20 mouse cellular contexts compared by ENCODE assay signal in genomic region chr14:34371763-34372162, GRCm38 (mm10). TPM values are rescaled to one million over a fixed set of nuclear protein-coding genes. Genes with fewer than 3 reads are reported as not detected.
"Had no signal": no experiment of that assay in that cellular context is flagged by ENCODE, and none has a peak within 500 bp of the region (broad histone marks: within the 10 kb centered on the region; RNA-seq: fewer than 3 reads in every experiment).

No protein-coding gene starts in this region.

- DNase-seq: kidney, adult 9 months; layer of hippocampus, adult 9-11 months; layer of hippocampus, postnatal 36 days; liver; lung, postnatal 14 days; right cerebral cortex, adult 18-20 months; right cerebral cortex, postnatal 25 days; thymus, postnatal 4 days had no signal

- H3K4me2 ChIP-seq: intestine, embryonic 15.5 days; limb, embryonic 12.5 days; lung, embryonic 15.5 days; midbrain, embryonic 12.5 days had no signal

- H3K9ac ChIP-seq: intestine, embryonic 15.5 days; limb, embryonic 12.5 days; lung, embryonic 15.5 days; midbrain, embryonic 12.5 days had no signal

- H3K4me3 ChIP-seq: intestine, embryonic 15.5 days; limb, embryonic 12.5 days; lung, embryonic 15.5 days; megakaryocyte, embryonic 14.5 days; midbrain, embryonic 12.5 days had no signal

- ATAC-seq: intestine, embryonic 15.5 days; midbrain, embryonic 16.5 days had no signal

- H3K27me3 ChIP-seq: intestine, embryonic 15.5 days; limb, embryonic 12.5 days; lung, embryonic 15.5 days; midbrain, embryonic 12.5 days had no signal

- H3K9me3 ChIP-seq: intestine, embryonic 15.5 days; limb, embryonic 12.5 days; lung, embryonic 15.5 days; megakaryocyte, embryonic 14.5 days; midbrain, embryonic 12.5 days had no signal

- H3K4me1 ChIP-seq: megakaryocyte, embryonic 14.5 days; midbrain, embryonic 12.5 days had no signal

- H3K27ac ChIP-seq: intestine, embryonic 15.5 days; kidney, postnatal 0 days; limb, embryonic 12.5 days; lung, embryonic 15.5 days; macrophage; midbrain, embryonic 12.5 days; stomach, postnatal 0 days had no signal

- H3K36me3 ChIP-seq: intestine, embryonic 15.5 days; limb, embryonic 12.5 days; lung, embryonic 15.5 days; midbrain, embryonic 12.5 days had no signal

RNA-seq across cellular contexts. Expression of gene Sncg, which starts 2.8 kb away (rescaled TPM):
- polyA plus RNA-seq: macrophage had no signal

RNA-seq across cellular contexts. Expression of gene Mmrn2, which starts 3.5 kb away (rescaled TPM):
- polyA plus RNA-seq: macrophage had no signal

RNA-seq across cellular contexts. Expression of gene Fam25c, which starts 16.5 kb away (rescaled TPM):
- total RNA-seq: layer of hippocampus, adult 18-20 months; layer of hippocampus, postnatal 36 days; left cerebral cortex, postnatal 36 days had no signal
- polyA plus RNA-seq: intestine, embryonic 15.5 days; limb, embryonic 12.5 days; lung, embryonic 15.5 days; macrophage; midbrain, embryonic 12.5 days; midbrain, embryonic 16.5 days; small intestine, adult 2 months had no signal
